Mouse (Mus musculus) bone marrow macrophage, adult 2 months (primary cell): ENCODE measurements around the gene Zfp750.

Experiments
- CTCF ChIP-seq: IDR thresholded peaks from 2 replicates; pipeline ENCODE4 v1.5.1; 2012; ENCODE audit warnings: low read depth, mild to moderate bottlenecking, low read length, moderate library complexity
- POLR2A ChIP-seq: IDR thresholded peaks from 2 replicates; pipeline ENCODE4 v1.6.1; 2012; ENCODE audit warnings: mild to moderate bottlenecking, low read depth, low read length, borderline replicate concordance

GRCm38 (mm10) chr11:121524191-121524590, 5.1 kb upstream of the Zfp750 start:
- TF ChIP-seq CTCF = no peak
- no peak for TF ChIP-seq POLR2A
